Mouse (Mus musculus) C2C12 (cell line): ENCODE data around the gene Rusc2. TPM values are rescaled to one million over a fixed set of nuclear protein-coding genes. Genes with fewer than 3 reads are reported as not detected.

Source experiments
- H3K27me3 ChIP-seq: one replicate; pipeline ENCODE4 v1.6.1; 2011; ENCODE audit not compliant: control insufficient read depth, insufficient read depth, insufficient read length
- H3K36me3 ChIP-seq: one replicate; pipeline ENCODE4 v1.6.1; 2011; ENCODE audit not compliant: control insufficient read depth, insufficient read depth
- H3K4me3 ChIP-seq: one replicate; pipeline ENCODE4 v1.5.1; 2011; ENCODE audit warnings: mild to moderate bottlenecking, control low read depth; ENCODE audit not compliant: poor library complexity, insufficient read depth, severe bottlenecking
- H3K79me2 ChIP-seq: one replicate; pipeline ENCODE4 v1.6.1; 2011; ENCODE audit not compliant: control insufficient read depth, insufficient read depth
- H3K79me3 ChIP-seq: one replicate; pipeline ENCODE4 v1.6.1; 2011; ENCODE audit warnings: low read depth, control low read depth
- H3ac ChIP-seq: one replicate; pipeline ENCODE3; 2011; ENCODE audit warnings: low read depth; ENCODE audit not compliant: control insufficient read depth, insufficient read length
- CEBPB ChIP-seq: IDR thresholded peaks from one replicate; pipeline ENCODE4 v1.6.1; 2011; ENCODE audit warnings: low read depth, mild to moderate bottlenecking, control low read depth, moderate library complexity
- CTCF ChIP-seq: IDR thresholded peaks from one replicate; pipeline ENCODE4 v1.5.1; 2011; ENCODE audit not compliant: control insufficient read depth, insufficient read depth, insufficient read length
- FOSL1 ChIP-seq: IDR thresholded peaks from one replicate; pipeline ENCODE4 v1.8.0; 2011; ENCODE audit warnings: mild to moderate bottlenecking, low read length; ENCODE audit not compliant: poor library complexity, insufficient read depth, severe bottlenecking
- MAX ChIP-seq: IDR thresholded peaks from one replicate; pipeline ENCODE4 v1.6.1; 2011; ENCODE audit warnings: mild to moderate bottlenecking, control low read depth
- MYOD1 ChIP-seq: IDR thresholded peaks from one replicate; pipeline ENCODE4 v1.6.1; 2011; ENCODE audit warnings: low read depth; ENCODE audit not compliant: control insufficient read depth, insufficient read length
- MYOG ChIP-seq: IDR thresholded peaks from one replicate; pipeline ENCODE4 v1.6.1; 2011; ENCODE audit not compliant: control insufficient read depth, insufficient read length; ENCODE audit errors: extremely low read depth
- USF1 ChIP-seq: IDR thresholded peaks from one replicate; pipeline ENCODE4 v1.6.1; 2011; ENCODE audit warnings: low read depth, mild to moderate bottlenecking, control low read depth, moderate library complexity
- polyA plus RNA-seq: library from polyadenylated mRNA; unstranded; fragments of >200 nt; fragmentation: generic; extraction: Trizol; gene quantifications from one replicate; pipeline ENCODE4 v1.2.1, GENCODE M21; 2012; ENCODE audit warnings: missing spikeins

The Rusc2 gene
- polyA plus RNA-seq, 1 experiment: 18.8 TPM

GRCm38 (mm10) chr4:43342443-43342842 lies 39.3 kb upstream of the Rusc2 start:
- no peak overlapping the region for H3K4me3 ChIP-seq
- no peak overlapping the region for H3ac ChIP-seq
- H3K36me3 ChIP-seq: no peaks in the 10 kb centered on the region
- no peaks in the 10 kb centered on the region for H3K79me2 ChIP-seq
- TF ChIP-seq FOSL1 (no peak), USF1 (no peak), CEBPB (no peak), CTCF (no peak)
- no peaks in the 10 kb centered on the region for H3K79me3 ChIP-seq
- no peaks in the 10 kb centered on the region for H3K27me3 ChIP-seq

- Histone ChIP-seq H3K4me3 (no peak overlapping the region), H3K79me3 (no peaks in the 10 kb centered on the region), H3K36me3 (no peaks in the 10 kb centered on the region), H3ac (no peak overlapping the region), H3K79me2 (no peaks in the 10 kb centered on the region), H3K27me3 (no peaks in the 10 kb centered on the region)
- TF ChIP-seq MYOG: no peak
- no peak for TF ChIP-seq MAX
- TF ChIP-seq CTCF: no peak
- TF ChIP-seq MYOD1: no peak
- TF ChIP-seq FOSL1: no peak
- no peak for TF ChIP-seq CEBPB
- TF ChIP-seq USF1: no peak
Measured at GRCm38 (mm10) chr4:43344932-43345331, 36.8 kb upstream of the Rusc2 start.

- TF ChIP-seq MYOG (no peak), FOSL1 (no peak), CEBPB (no peak), MYOD1 (no peak), CTCF (no peak), MAX (no peak), USF1 (no peak)
- Histone ChIP-seq H3K27me3 (no peaks in the 10 kb centered on the region), H3K4me3 (no peak overlapping the region), H3K36me3 (no peaks in the 10 kb centered on the region), H3ac (no peak overlapping the region), H3K79me2 (no peaks in the 10 kb centered on the region), H3K79me3 (no peaks in the 10 kb centered on the region)
Measured at GRCm38 (mm10) chr4:43349206-43349605, 32.6 kb upstream of the Rusc2 start.

GRCm38 (mm10) chr4:43350038-43350560 lies 31.7 kb upstream of the Rusc2 start:
- H3K79me2 ChIP-seq: no peaks in the 10 kb centered on the region
- no peak overlapping the region for H3K4me3 ChIP-seq
- no peaks in the 10 kb centered on the region for H3K27me3 ChIP-seq
- no peak for TF ChIP-seq USF1
- TF ChIP-seq FOSL1: no peak
- no peak for TF ChIP-seq MAX
- no peak for TF ChIP-seq MYOG
- TF ChIP-seq CEBPB: no peak
- no peak for TF ChIP-seq CTCF
- TF ChIP-seq MYOD1: no peak
- no peak overlapping the region for H3ac ChIP-seq
- H3K36me3 ChIP-seq: no peaks in the 10 kb centered on the region
- H3K79me3 ChIP-seq: no peaks in the 10 kb centered on the region

GRCm38 (mm10) chr4:43353662-43354061 lies 28.1 kb upstream of the Rusc2 start:
- no peak for TF ChIP-seq CEBPB
- no peak for TF ChIP-seq MYOD1
- TF ChIP-seq FOSL1: no peak
- no peak for TF ChIP-seq USF1
- TF ChIP-seq MAX: no peak
- no peak for TF ChIP-seq CTCF
- no peak for TF ChIP-seq MYOG
- H3K4me3 ChIP-seq: no peak overlapping the region
- no peaks in the 10 kb centered on the region for H3K79me2 ChIP-seq
- no peaks in the 10 kb centered on the region for H3K27me3 ChIP-seq
- no peaks in the 10 kb centered on the region for H3K36me3 ChIP-seq
- H3ac ChIP-seq: no peak overlapping the region
- H3K79me3 ChIP-seq: no peaks in the 10 kb centered on the region

- TF ChIP-seq CEBPB (no peak), MYOG (no peak), USF1 (no peak), FOSL1 (no peak), CTCF (no peak), MYOD1 (no peak), MAX (no peak)
- H3K36me3 ChIP-seq: no peaks in the 10 kb centered on the region
- H3K79me2 ChIP-seq: no peaks in the 10 kb centered on the region
- H3ac ChIP-seq: no peak overlapping the region
- no peaks in the 10 kb centered on the region for H3K27me3 ChIP-seq
- H3K4me3 ChIP-seq: no peak overlapping the region
- H3K79me3 ChIP-seq: no peaks in the 10 kb centered on the region
Measured at GRCm38 (mm10) chr4:43364914-43365560, 16.7 kb upstream of the Rusc2 start.
